Mouse (Mus musculus): ENCODE results near the gene 4931409K22Rik.

4931409K22Rik gene

DNA sequence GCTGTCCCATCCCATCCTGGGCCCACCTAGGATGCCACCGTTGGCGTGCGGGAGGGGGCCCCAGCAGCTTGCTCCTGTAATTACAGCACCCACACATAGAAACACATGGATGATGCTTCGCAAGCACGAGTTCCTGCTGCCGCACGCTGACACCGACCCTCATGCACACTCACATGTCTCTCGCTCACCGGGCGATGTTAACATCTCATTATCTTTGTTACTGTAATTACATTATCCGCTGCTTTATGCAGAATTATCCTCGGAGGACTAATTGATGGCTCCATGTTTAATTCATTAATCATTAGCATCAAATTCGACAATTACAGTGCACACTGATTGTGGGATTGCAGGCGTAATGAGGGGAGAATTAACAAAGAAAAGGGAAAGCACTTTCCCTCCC is 61.6 kb downstream of the 4931409K22Rik start:
- DNase-seq, result no peak

Data from liver (tissue).